In the genomic region with DNA sequence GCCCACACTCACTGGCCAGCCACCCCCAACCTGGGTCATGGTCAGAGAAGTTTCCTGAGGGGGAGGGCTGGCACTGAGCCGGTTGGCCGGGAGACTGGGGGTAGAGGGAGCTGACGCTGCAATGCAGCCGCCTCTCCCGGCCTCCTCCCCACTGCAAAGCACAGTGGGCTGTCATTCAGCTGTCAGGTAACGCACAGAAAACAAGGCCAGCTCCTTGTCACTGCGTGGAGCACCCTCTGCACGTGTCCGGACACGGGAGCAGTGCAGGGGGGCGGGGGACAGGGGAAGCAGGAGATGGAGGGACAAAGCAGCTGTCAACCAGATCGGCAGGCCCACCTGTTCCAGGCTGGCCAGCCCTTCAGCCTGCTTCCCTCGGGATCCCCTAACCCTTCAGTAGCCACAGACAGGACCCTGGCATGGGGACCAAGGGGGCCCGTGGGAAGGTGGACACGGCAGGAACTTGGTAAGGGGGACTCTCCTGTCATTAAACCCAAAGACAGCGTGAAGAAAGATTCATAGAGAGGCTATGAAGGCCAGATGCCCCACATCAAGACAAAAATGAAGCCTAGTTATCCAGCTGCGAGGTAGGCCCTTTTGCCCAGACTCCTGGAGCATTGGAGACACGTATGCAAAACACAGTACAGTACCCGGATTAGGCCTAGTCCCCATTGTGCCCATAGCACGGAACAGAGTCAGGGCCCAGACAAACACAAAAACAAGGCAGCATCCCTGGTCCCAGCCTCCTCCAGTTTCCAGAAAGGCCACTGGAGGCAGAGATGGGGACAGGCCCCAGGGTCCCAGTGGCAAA, we compare ENCODE assay signal across 8 mouse cellular contexts. TPM values are rescaled to one million over a fixed set of nuclear protein-coding genes. Genes with fewer than 3 reads are reported as not detected.
DNase-seq lines count a peak whose midpoint lies in the region; ATAC-seq and TF ChIP-seq lines count a peak whose summit lies in the region.

No protein-coding gene starts in this region.

- peak; percentile 24; the same call in 1 of the 2 replicates for ATAC-seq in kidney, embryonic 14.5 days (ENCODE audit: low FRiP score, low TSS enrichment)
- 0 out of 2 replicates have a peak, but pooled peaks have one; percentile 25 for ATAC-seq in embryonic facial prominence, embryonic 15.5 days (ENCODE audit: insufficient number of reproducible peaks, low FRiP score, low TSS enrichment, low read depth)
- no peak for ATAC-seq in intestine, postnatal 0 days
- peak; percentile 32; the same call in 1 of the 2 replicates for ATAC-seq in midbrain, embryonic 14.5 days (ENCODE audit: low FRiP score, low TSS enrichment)

- H3K9ac ChIP-seq in kidney, embryonic 14.5 days (ENCODE audit: low read depth, low read length): peak overlapping the region; percentile 71; the same call in 1 of the 2 replicates
- no peak overlapping the region for H3K9ac ChIP-seq in embryonic facial prominence, embryonic 15.5 days
- H3K9ac ChIP-seq in intestine, postnatal 0 days (ENCODE audit: low read depth, low read length): no peak overlapping the region
- peak overlapping the region; percentile 78; the same call in 1 of the 2 replicates for H3K9ac ChIP-seq in midbrain, embryonic 14.5 days (replicated peaks; ENCODE audit: low read length)

- no peak for TF ChIP-seq CTCF in kidney, adult 2 months (conservative IDR thresholded peaks at IDR 0.05; ENCODE audit: insufficient read depth, insufficient read length, low read depth, low read length)
- no peak for TF ChIP-seq CTCF in intestine, postnatal 0 days (IDR thresholded peaks at IDR 0.05; ENCODE audit: low read depth)

- H3K4me1 ChIP-seq in kidney, embryonic 14.5 days (ENCODE audit: control insufficient read depth, insufficient read depth, low read length): peaks cover 18% of the 10 kb centered on the region
- no peaks in the 10 kb centered on the region; the same call in 1 of the 2 replicates for H3K4me1 ChIP-seq in kidney, adult 2 months (ENCODE audit: control insufficient read depth, insufficient read depth, low read length)
- H3K4me1 ChIP-seq in embryonic facial prominence, embryonic 15.5 days: peaks cover 38% of the 10 kb centered on the region
- 0 out of 2 replicates have a peak, but pooled peaks cover 7% of the 10 kb centered on the region for H3K4me1 ChIP-seq in intestine, postnatal 0 days (replicated peaks; ENCODE audit: control insufficient read depth, insufficient read depth, low read length)
- H3K4me1 ChIP-seq in midbrain, embryonic 14.5 days (ENCODE audit: control insufficient read depth, insufficient read depth, low read length): peaks cover 18% of the 10 kb centered on the region

- no peaks in the 10 kb centered on the region; the same call in 1 of the 2 replicates for H3K27me3 ChIP-seq in kidney, embryonic 14.5 days (ENCODE audit: control insufficient read depth, insufficient read depth, low read length)
- H3K27me3 ChIP-seq in kidney, adult 2 months (replicated peaks; ENCODE audit: control insufficient read depth, insufficient read depth, low read length): no peaks in the 10 kb centered on the region
- H3K27me3 ChIP-seq in embryonic facial prominence, embryonic 15.5 days: no peaks in the 10 kb centered on the region
- H3K27me3 ChIP-seq in intestine, postnatal 0 days (replicated peaks; ENCODE audit: control insufficient read depth, insufficient read depth, low read length): 0 out of 2 replicates have a peak, but pooled peaks cover 9% of the 10 kb centered on the region
- H3K27me3 ChIP-seq in midbrain, embryonic 14.5 days (ENCODE audit: control insufficient read depth, insufficient read depth, low read length): no peaks in the 10 kb centered on the region

- H3K4me2 ChIP-seq in kidney, embryonic 14.5 days (replicated peaks; ENCODE audit: low read depth, low read length): peak overlapping the region; percentile 97
- peak overlapping the region; percentile 80; the same call in 1 of the 2 replicates for H3K4me2 ChIP-seq in embryonic facial prominence, embryonic 15.5 days (replicated peaks)
- peak overlapping the region; percentile 91; the same call in 1 of the 2 replicates for H3K4me2 ChIP-seq in intestine, postnatal 0 days (replicated peaks; ENCODE audit: low read depth)
- H3K4me2 ChIP-seq in midbrain, embryonic 14.5 days (ENCODE audit: low read length): peak overlapping the region; percentile 90

- 50% methylated on average over 20 of the region's 20 CpGs for WGBS in kidney, embryonic 14.5 days
- 43% methylated on average over 20 of the region's 20 CpGs for WGBS in kidney, adult 2 months
- 51% methylated on average over 20 of the region's 20 CpGs for WGBS in embryonic facial prominence, embryonic 15.5 days
- 84% methylated on average over 20 of the region's 20 CpGs for WGBS in intestine, postnatal 0 days
- WGBS in midbrain, embryonic 14.5 days: 21% methylated on average over 20 of the region's 20 CpGs

- TF ChIP-seq POLR2A in kidney, adult 2 months (IDR thresholded peaks at IDR 0.05; ENCODE audit: low read depth, low read length): no peak

- H3K9me3 ChIP-seq in kidney, embryonic 14.5 days (ENCODE audit: control insufficient read depth, low read length): no peaks in the 10 kb centered on the region
- H3K9me3 ChIP-seq in embryonic facial prominence, embryonic 15.5 days (replicated peaks): no peaks in the 10 kb centered on the region
- H3K9me3 ChIP-seq in intestine, postnatal 0 days (ENCODE audit: control insufficient read depth): no peaks in the 10 kb centered on the region
- no peaks in the 10 kb centered on the region for H3K9me3 ChIP-seq in midbrain, embryonic 14.5 days (ENCODE audit: control insufficient read depth, low read length)

- DNase-seq in kidney, adult 2 months: no peak
- DNase-seq in adrenal gland, postnatal 10 days: peak; percentile 86
- peak; percentile 45 for DNase-seq in midbrain, embryonic 14.5 days
- DNase-seq in thymus, postnatal 36 days: no peak
- no peak for DNase-seq in thymus, postnatal 25 days

- no peak overlapping the region for H3K27ac ChIP-seq in kidney, embryonic 14.5 days (ENCODE audit: low read depth, low read length)
- no peak overlapping the region for H3K27ac ChIP-seq in kidney, adult 2 months (ENCODE audit: insufficient read depth, low read depth, low read length)
- peak overlapping the region; percentile 29; the same call in 1 of the 2 replicates for H3K27ac ChIP-seq in embryonic facial prominence, embryonic 15.5 days (replicated peaks)
- no peak overlapping the region for H3K27ac ChIP-seq in intestine, postnatal 0 days (ENCODE audit: low read depth, low read length)
- peak overlapping the region; percentile 39 for H3K27ac ChIP-seq in midbrain, embryonic 14.5 days (replicated peaks; ENCODE audit: low read depth, low read length)

- H3K4me3 ChIP-seq in kidney, embryonic 14.5 days (ENCODE audit: low read length): 0 out of 2 replicates have a peak overlapping the region, but pooled peaks have one; percentile 54
- no peak overlapping the region for H3K4me3 ChIP-seq in kidney, adult 2 months (ENCODE audit: insufficient read depth, low read depth, low read length)
- H3K4me3 ChIP-seq in embryonic facial prominence, embryonic 15.5 days (replicated peaks): no peak overlapping the region
- H3K4me3 ChIP-seq in intestine, postnatal 0 days (ENCODE audit: low read depth, low read length): no peak overlapping the region
- H3K4me3 ChIP-seq in midbrain, embryonic 14.5 days (replicated peaks; ENCODE audit: low read depth, low read length): peak overlapping the region; percentile 53

- H3K36me3 ChIP-seq in kidney, embryonic 14.5 days (ENCODE audit: control insufficient read depth, insufficient read depth, low read length): peaks cover 23% of the 10 kb centered on the region
- H3K36me3 ChIP-seq in kidney, adult 2 months (ENCODE audit: control insufficient read depth, insufficient read depth, low read length): no peaks in the 10 kb centered on the region
- H3K36me3 ChIP-seq in embryonic facial prominence, embryonic 15.5 days: peaks cover 31% of the 10 kb centered on the region
- H3K36me3 ChIP-seq in intestine, postnatal 0 days (ENCODE audit: control insufficient read depth, insufficient read depth): peaks cover 11% of the 10 kb centered on the region; the same call in 1 of the 2 replicates
- H3K36me3 ChIP-seq in midbrain, embryonic 14.5 days (ENCODE audit: control insufficient read depth, insufficient read depth, low read length): 0 out of 2 replicates have a peak, but pooled peaks cover 8% of the 10 kb centered on the region

RNA-seq across cellular contexts. Expression of a gene that starts 30.2 kb away (rescaled TPM):
- 2.8 and 3.1 TPM in 2 replicates for polyA plus RNA-seq in kidney, embryonic 14.5 days (2014; fragmentation: Nextera tagmentation; extraction: Ambion mirVana)
- 1.5 and 3.8 TPM in 2 replicates for polyA plus RNA-seq in kidney, adult 2 months (2012; rRNA removed)
- 1 to 10 TPM; 2.8 to 6.7 TPM for total RNA-seq in adrenal gland, postnatal 10 days (2021)
- 3.5 and 4.2 TPM in 2 replicates for polyA plus RNA-seq in embryonic facial prominence, embryonic 15.5 days (2015; fragmentation: Nextera tagmentation; extraction: Ambion mirVana)
- polyA plus RNA-seq in intestine, postnatal 0 days (2015; fragmentation: Nextera tagmentation; extraction: Ambion mirVana): 0.78 and 1.0 TPM in 2 replicates
- polyA plus RNA-seq in midbrain, embryonic 14.5 days (2014; fragmentation: Nextera tagmentation; extraction: Ambion mirVana): 3.9 and 4.5 TPM in 2 replicates

RNA-seq across cellular contexts. Expression of a gene that starts 38.5 kb away (rescaled TPM):
- 11.6 and 15.5 TPM in 2 replicates for polyA plus RNA-seq in kidney, embryonic 14.5 days (2014; fragmentation: Nextera tagmentation; extraction: Ambion mirVana)
- 25.4 and 29.3 TPM in 2 replicates for polyA plus RNA-seq in kidney, adult 2 months (2012; rRNA removed)
- 10 to 100 TPM; 35.2 to 43.2 TPM for total RNA-seq in adrenal gland, postnatal 10 days (2021)
- polyA plus RNA-seq in embryonic facial prominence, embryonic 15.5 days (2015; fragmentation: Nextera tagmentation; extraction: Ambion mirVana): 8.7 and 10.5 TPM in 2 replicates
- 2.0 and 2.5 TPM in 2 replicates for polyA plus RNA-seq in intestine, postnatal 0 days (2015; fragmentation: Nextera tagmentation; extraction: Ambion mirVana)
- 12.1 and 13.2 TPM in 2 replicates for polyA plus RNA-seq in midbrain, embryonic 14.5 days (2014; fragmentation: Nextera tagmentation; extraction: Ambion mirVana)

Comparison
In these comparisons a context has a peak if more than half of its experiments do, and no peak if none do; other contexts are left out.
1. H3K4me3 ChIP-seq: peak in kidney, embryonic 14.5 days (single experiment) and midbrain, embryonic 14.5 days (single experiment); none in kidney, adult 2 months (single experiment), embryonic facial prominence, embryonic 15.5 days (single experiment) and intestine, postnatal 0 days (single experiment).
2. H3K27ac ChIP-seq: peak in embryonic facial prominence, embryonic 15.5 days (single experiment) and midbrain, embryonic 14.5 days (single experiment); none in kidney, embryonic 14.5 days (single experiment), kidney, adult 2 months (single experiment) and intestine, postnatal 0 days (single experiment).
3. H3K9ac ChIP-seq: peak in kidney, embryonic 14.5 days (single experiment) and midbrain, embryonic 14.5 days (single experiment); none in embryonic facial prominence, embryonic 15.5 days (single experiment) and intestine, postnatal 0 days (single experiment).
4. DNase-seq: peak in adrenal gland, postnatal 10 days (single experiment) and midbrain, embryonic 14.5 days (single experiment); none in kidney, adult 2 months (single experiment), thymus, postnatal 36 days (0 of 2) and thymus, postnatal 25 days (single experiment).
5. Peak in every context shown above with its lines, with median percentiles within 50 percentile points of each other: H3K4me2 ChIP-seq.